Mouse (Mus musculus) kidney, embryonic 15.5 days (tissue): Measurements from ENCODE around the gene Pax6. TPM values are rescaled to one million over a fixed set of nuclear protein-coding genes. Genes with fewer than 3 reads are reported as not detected.

Experiments used
- ATAC-seq: fragments of 200-750 bp; cut with Nextera tagmentation; replicated peaks from 2 replicates; pipeline ENCODE4 v1.8.0; 2017; ENCODE audit warnings: moderate TSS enrichment; ENCODE audit not compliant: low FRiP score
- H3K27ac ChIP-seq: fragments of 300-500 bp; sonication (generic); 2 replicates; pipeline ENCODE4 v1.5.1; 2015; ENCODE audit warnings: mild to moderate bottlenecking, inconsistent platforms
- H3K27me3 ChIP-seq: fragments of 300-500 bp; sonication (generic); 2 replicates; pipeline ENCODE4 v1.6.1; 2015; ENCODE audit warnings: inconsistent platforms
- H3K36me3 ChIP-seq: fragments of 300-500 bp; sonication (generic); 2 replicates; pipeline ENCODE4 v1.6.1; 2015; ENCODE audit warnings: inconsistent platforms
- H3K4me1 ChIP-seq: fragments of 300-500 bp; sonication (generic); 2 replicates; pipeline ENCODE4 v1.6.1; 2015; ENCODE audit warnings: inconsistent platforms
- H3K4me2 ChIP-seq: fragments of 300-500 bp; sonication (generic); 2 replicates; pipeline ENCODE4 v1.6.1; 2015; ENCODE audit warnings: moderate library complexity, mild to moderate bottlenecking, inconsistent platforms
- H3K4me3 ChIP-seq: fragments of 300-500 bp; sonication (generic); replicated peaks from 2 replicates; pipeline ENCODE4 v1.5.1; 2015; ENCODE audit warnings: mild to moderate bottlenecking, inconsistent platforms
- H3K9ac ChIP-seq: fragments of 300-500 bp; sonication (generic); 2 replicates; pipeline ENCODE4 v1.6.1; 2015; ENCODE audit warnings: mild to moderate bottlenecking, inconsistent platforms
- H3K9me3 ChIP-seq: fragments of 300-500 bp; sonication (generic); replicated peaks from 2 replicates; pipeline ENCODE4 v1.6.1; 2016; ENCODE audit warnings: inconsistent platforms
- WGBS: fragments of 180-500 bp; shearing (Covaris S2); methylation state at CpG from one replicate; pipeline ENCODE4 v1.1.7; 2015; ENCODE audit warnings: mixed read lengths; 5-methylcytosine and 5-hydroxymethylcytosine counted together
- polyA plus RNA-seq: library from polyadenylated mRNA; unstranded; fragments of >200 nt; fragmentation: Nextera tagmentation; extraction: Ambion mirVana; gene quantifications from 2 replicates; pipeline ENCODE4 v1.2.1, GENCODE M21; 2015

Gene Pax6
- polyA plus RNA-seq = 0.18 and 0.19 TPM in 2 replicates

GRCm38 (mm10) chr2:105668271-105669270 lies at the start of gene Pax6:
Pax6 (plus strand) TSS chr2:105668900.
- no peaks in the 10 kb centered on the region for H3K9me3 ChIP-seq
- H3K36me3 ChIP-seq = no peaks in the 10 kb centered on the region
- H3K4me1 ChIP-seq = peaks cover 46% of the 10 kb centered on the region
- under 1% methylated on average over 44 of the region's 44 CpGs for WGBS
- no peak within 1 kb of the TSS for H3K27ac ChIP-seq
- H3K27me3 ChIP-seq = peaks cover 100% of the 10 kb centered on the region
- no peak for ATAC-seq
- H3K9ac ChIP-seq = no peak within 1 kb of the TSS
- H3K4me3 ChIP-seq = peak within 1 kb of the TSS; percentile 6
- H3K4me2 ChIP-seq = peak within 1 kb of the TSS; percentile 44

GRCm38 (mm10) chr2:105648933-105649332 lies 19.8 kb upstream of the Pax6 start:
- H3K9ac ChIP-seq = no peak overlapping the region
- no peak overlapping the region for H3K4me3 ChIP-seq
- H3K4me2 ChIP-seq = no peak overlapping the region
- H3K4me1 ChIP-seq = no peaks in the 10 kb centered on the region
- no peaks in the 10 kb centered on the region for H3K36me3 ChIP-seq
- peaks cover 47% of the 10 kb centered on the region for H3K27me3 ChIP-seq
- 92% methylated on average over 2 of the region's 2 CpGs for WGBS
- no peak overlapping the region for H3K27ac ChIP-seq
- H3K9me3 ChIP-seq = no peaks in the 10 kb centered on the region
- ATAC-seq = no peak

- Histone ChIP-seq H3K27ac (no peak overlapping the region), H3K9ac (no peak overlapping the region), H3K27me3 (peaks cover 96% of the 10 kb centered on the region), H3K4me3 (no peak overlapping the region), H3K4me1 (peaks cover 14% of the 10 kb centered on the region), H3K9me3 (no peaks in the 10 kb centered on the region), H3K36me3 (no peaks in the 10 kb centered on the region), H3K4me2 (no peak overlapping the region)
- ATAC-seq = no peak; the same call in 1 of the 2 replicates
- WGBS = 71% methylated on average over 8 of the region's 8 CpGs
Observed at GRCm38 (mm10) chr2:105656456-105656855, 12.2 kb upstream of the Pax6 start.

- peaks cover 16% of the 10 kb centered on the region for H3K4me1 ChIP-seq
- peaks cover 97% of the 10 kb centered on the region for H3K27me3 ChIP-seq
- ATAC-seq = no peak
- no peaks in the 10 kb centered on the region for H3K9me3 ChIP-seq
- H3K36me3 ChIP-seq = no peaks in the 10 kb centered on the region
- H3K9ac ChIP-seq = no peak overlapping the region
- WGBS = 5% methylated on average over 9 of the region's 9 CpGs
- no peak overlapping the region for H3K4me3 ChIP-seq
- H3K4me2 ChIP-seq = no peak overlapping the region
- H3K27ac ChIP-seq = no peak overlapping the region
Observed at GRCm38 (mm10) chr2:105659350-105659749, 9.3 kb upstream of the Pax6 start.

GRCm38 (mm10) chr2:105659926-105660873 lies 8.5 kb upstream of the Pax6 start:
- Histone ChIP-seq H3K27ac (no peak overlapping the region), H3K4me1 (peaks cover 16% of the 10 kb centered on the region), H3K36me3 (no peaks in the 10 kb centered on the region), H3K4me2 (peak overlapping the region; percentile 30), H3K27me3 (peaks cover 97% of the 10 kb centered on the region), H3K4me3 (no peak overlapping the region), H3K9me3 (no peaks in the 10 kb centered on the region), H3K9ac (no peak overlapping the region)
- no peak; the same call in 1 of the 2 replicates for ATAC-seq
- WGBS = 2% methylated on average over 41 of the region's 41 CpGs

GRCm38 (mm10) chr2:105660874-105661622 lies 7.7 kb upstream of the Pax6 start:
- H3K27ac ChIP-seq = no peak overlapping the region
- H3K36me3 ChIP-seq = no peaks in the 10 kb centered on the region
- H3K4me1 ChIP-seq = peaks cover 16% of the 10 kb centered on the region
- WGBS = under 1% methylated on average over 26 of the region's 26 CpGs
- H3K4me2 ChIP-seq = no peak overlapping the region
- H3K27me3 ChIP-seq = peaks cover 98% of the 10 kb centered on the region
- H3K4me3 ChIP-seq = no peak overlapping the region
- no peak overlapping the region for H3K9ac ChIP-seq
- no peaks in the 10 kb centered on the region for H3K9me3 ChIP-seq
- no peak; the same call in 1 of the 2 replicates for ATAC-seq

- H3K9ac ChIP-seq = no peak overlapping the region
- no peak for ATAC-seq
- no peaks in the 10 kb centered on the region for H3K9me3 ChIP-seq
- no peaks in the 10 kb centered on the region for H3K36me3 ChIP-seq
- no peak overlapping the region for H3K4me2 ChIP-seq
- H3K27me3 ChIP-seq = peaks cover 99% of the 10 kb centered on the region
- no peak overlapping the region for H3K27ac ChIP-seq
- WGBS = under 1% methylated on average over 18 of the region's 18 CpGs
- peaks cover 21% of the 10 kb centered on the region for H3K4me1 ChIP-seq
- H3K4me3 ChIP-seq = no peak overlapping the region
Observed at GRCm38 (mm10) chr2:105661623-105662066, 7.1 kb upstream of the Pax6 start.

GRCm38 (mm10) chr2:105662121-105662520 lies 6.6 kb upstream of the Pax6 start:
- Histone ChIP-seq H3K4me3 (no peak overlapping the region), H3K4me1 (peaks cover 25% of the 10 kb centered on the region), H3K9ac (no peak overlapping the region), H3K27me3 (peaks cover 99% of the 10 kb centered on the region), H3K4me2 (no peak overlapping the region), H3K9me3 (no peaks in the 10 kb centered on the region), H3K36me3 (no peaks in the 10 kb centered on the region), H3K27ac (no peak overlapping the region)
- no peak for ATAC-seq
- WGBS = 2% methylated on average over 16 of the region's 16 CpGs

GRCm38 (mm10) chr2:105662606-105663005 lies 6.1 kb upstream of the Pax6 start:
- Histone ChIP-seq H3K4me2 (no peak overlapping the region), H3K9ac (no peak overlapping the region), H3K27me3 (peaks cover 99% of the 10 kb centered on the region), H3K4me3 (no peak overlapping the region), H3K9me3 (no peaks in the 10 kb centered on the region), H3K4me1 (peaks cover 30% of the 10 kb centered on the region), H3K27ac (no peak overlapping the region), H3K36me3 (no peaks in the 10 kb centered on the region)
- ATAC-seq = no peak
- WGBS = 3% methylated on average over 7 of the region's 7 CpGs

- Histone ChIP-seq H3K9me3 (no peaks in the 10 kb centered on the region), H3K4me1 (peaks cover 34% of the 10 kb centered on the region), H3K27me3 (peaks cover 100% of the 10 kb centered on the region), H3K27ac (no peak overlapping the region), H3K4me2 (no peak overlapping the region), H3K36me3 (no peaks in the 10 kb centered on the region), H3K4me3 (no peak overlapping the region), H3K9ac (no peak overlapping the region)
- ATAC-seq = no peak
- WGBS = 1% methylated on average over 10 of the region's 10 CpGs
Observed at GRCm38 (mm10) chr2:105663101-105663511, 5.6 kb upstream of the Pax6 start.

GRCm38 (mm10) chr2:105664996-105665395 lies 3.7 kb upstream of the Pax6 start:
- no peak for ATAC-seq
- Histone ChIP-seq H3K4me1 (peaks cover 45% of the 10 kb centered on the region), H3K9ac (no peak overlapping the region), H3K36me3 (no peaks in the 10 kb centered on the region), H3K27me3 (peaks cover 100% of the 10 kb centered on the region), H3K4me3 (no peak overlapping the region), H3K27ac (no peak overlapping the region), H3K4me2 (no peak overlapping the region), H3K9me3 (no peaks in the 10 kb centered on the region)
- 7% methylated on average over 5 of the region's 5 CpGs for WGBS
